Mouse (Mus musculus) kidney, embryonic 16.5 days (tissue): ENCODE measurements around the gene Tigar. TPM values are rescaled to one million over a fixed set of nuclear protein-coding genes. Genes with fewer than 3 reads are reported as not detected.

Experiments
- ATAC-seq: fragments of 200-750 bp; cut with Nextera tagmentation; 2 replicates; pipeline ENCODE4 v1.8.0; 2017; ENCODE audit warnings: moderate TSS enrichment; ENCODE audit not compliant: low FRiP score, low TSS enrichment
- H3K27ac ChIP-seq: fragments of 300-500 bp; sonication (generic); 2 replicates; pipeline ENCODE4 v1.5.1; 2014; ENCODE audit warnings: low read length
- H3K27me3 ChIP-seq: fragments of 300-500 bp; sonication (generic); 2 replicates; pipeline ENCODE4 v1.6.1; 2014; ENCODE audit warnings: low read length, control low read depth, mixed read lengths; ENCODE audit not compliant: insufficient read depth
- H3K36me3 ChIP-seq: fragments of 300-500 bp; sonication (generic); 2 replicates; pipeline ENCODE4 v1.6.1; 2014; ENCODE audit warnings: low read length, control low read depth, mixed read lengths; ENCODE audit not compliant: insufficient read depth
- H3K4me1 ChIP-seq: fragments of 300-500 bp; sonication (generic); 2 replicates; pipeline ENCODE4 v1.6.1; 2014; ENCODE audit warnings: low read length, control low read depth, mixed read lengths; ENCODE audit not compliant: insufficient read depth
- H3K4me2 ChIP-seq: fragments of 300-500 bp; sonication (generic); replicated peaks from 2 replicates; pipeline ENCODE4 v1.6.1; 2014; ENCODE audit warnings: low read depth, low read length
- H3K4me3 ChIP-seq: fragments of 300-500 bp; sonication (generic); 2 replicates; pipeline ENCODE4 v1.5.1; 2014; ENCODE audit warnings: mild to moderate bottlenecking, low read length
- H3K9ac ChIP-seq: fragments of 300-500 bp; sonication (generic); replicated peaks from 2 replicates; pipeline ENCODE4 v1.6.1; 2014; ENCODE audit warnings: low read length
- H3K9me3 ChIP-seq: fragments of 300-500 bp; sonication (generic); 2 replicates; pipeline ENCODE4 v1.6.1; 2016; ENCODE audit warnings: low read length, control low read depth
- WGBS: fragments of 180-500 bp; shearing (Covaris S2); extraction: QIAGEN DNeasy Blood & Tissue Kit; methylation state at CpG from one replicate; pipeline ENCODE4 v1.1.7; 2014; 5-methylcytosine and 5-hydroxymethylcytosine counted together
- polyA plus RNA-seq: library from polyadenylated mRNA; unstranded; fragments of >200 nt; fragmentation: Nextera tagmentation; extraction: Ambion mirVana; gene quantifications from 2 replicates; pipeline ENCODE4 v1.2.1, GENCODE M21; 2015

Tigar gene
- polyA plus RNA-seq, 1 experiment from 2014 or later = 2.7 TPM

DNA sequence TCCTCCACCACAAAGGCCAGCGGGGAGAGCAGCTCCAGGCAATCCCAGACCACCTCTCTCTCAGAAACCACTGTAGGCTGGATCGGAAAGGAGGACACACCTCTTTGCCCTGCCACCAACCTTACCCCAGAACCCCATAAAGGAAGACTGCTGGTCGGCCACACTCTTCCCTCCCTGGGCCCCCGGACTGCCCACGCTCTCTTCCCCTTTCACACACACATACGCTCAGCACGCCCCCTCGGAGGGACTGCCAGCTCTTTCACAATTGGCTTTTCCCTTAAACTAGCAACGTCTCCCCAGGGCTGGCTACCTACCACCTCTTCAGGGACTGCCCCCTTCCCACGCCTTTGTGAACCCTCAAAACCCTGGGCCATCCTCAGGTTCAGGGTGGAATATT, 33.8 kb upstream of the Tigar start:
- Histone ChIP-seq H3K9ac (no peak overlapping the region), H3K4me2 (no peak overlapping the region), H3K9me3 (no peaks in the 10 kb centered on the region), H3K4me1 (no peaks in the 10 kb centered on the region; the same call in 1 of the 2 replicates), H3K27me3 (no peaks in the 10 kb centered on the region), H3K4me3 (no peak overlapping the region), H3K27ac (no peak overlapping the region), H3K36me3 (peaks cover 41% of the 10 kb centered on the region)
- 74% methylated on average over 10 of the region's 10 CpGs for WGBS
- no peak for ATAC-seq

DNA sequence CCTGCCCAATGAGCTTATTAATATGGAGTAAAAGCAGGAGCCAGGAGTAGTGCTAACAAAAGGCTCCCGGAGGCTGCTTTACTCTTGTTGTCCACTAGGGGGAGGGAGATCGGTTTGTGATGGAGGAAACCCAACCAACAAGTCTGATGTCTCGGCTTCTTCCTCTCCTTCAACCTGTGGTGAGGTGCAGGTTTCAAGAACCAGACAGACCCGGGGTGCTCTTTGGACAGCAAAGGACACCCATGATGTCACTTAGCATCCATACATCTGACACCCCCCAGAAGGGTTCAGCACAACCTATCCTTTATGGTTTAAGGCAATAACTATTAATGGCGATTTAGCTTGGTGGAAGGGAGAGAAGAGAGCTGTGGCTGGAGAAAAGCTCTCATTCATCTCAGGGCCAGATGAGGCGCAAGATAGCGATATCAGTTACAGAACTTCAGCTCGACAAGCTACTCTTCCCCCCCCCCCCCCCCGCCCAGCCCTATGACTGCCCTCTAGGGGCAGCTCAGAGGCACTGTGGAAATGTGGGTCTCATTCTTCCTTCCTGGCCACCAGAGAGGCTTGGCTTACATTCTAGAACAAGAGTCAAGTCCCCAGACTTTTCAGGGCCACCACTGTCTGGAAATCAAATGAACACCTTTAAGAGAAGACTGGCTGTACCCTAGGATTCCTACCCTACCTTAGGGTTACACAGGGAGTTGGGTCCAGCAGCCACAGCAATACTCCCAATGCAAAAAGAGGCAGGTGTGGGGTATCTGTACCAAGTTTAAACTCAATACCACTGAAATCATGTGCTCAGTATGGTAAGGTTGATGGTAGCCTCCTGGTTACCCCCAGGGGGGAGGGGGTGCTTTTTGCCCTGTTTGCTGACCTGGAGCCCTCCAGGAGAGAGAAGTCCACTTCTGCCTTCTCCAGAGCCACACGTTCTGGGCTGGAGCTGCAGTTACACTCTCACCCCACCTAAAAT, 33.1 kb upstream of the Tigar start:
- H3K27me3 ChIP-seq = no peaks in the 10 kb centered on the region
- no peaks in the 10 kb centered on the region; the same call in 1 of the 2 replicates for H3K4me1 ChIP-seq
- no peak overlapping the region for H3K4me3 ChIP-seq
- 22% methylated on average over 9 of the region's 10 CpGs for WGBS
- 0 out of 2 replicates have a peak overlapping the region, but pooled peaks have one; percentile 13 for H3K4me2 ChIP-seq
- H3K9ac ChIP-seq = no peak overlapping the region
- no peak overlapping the region for H3K27ac ChIP-seq
- H3K9me3 ChIP-seq = no peaks in the 10 kb centered on the region
- H3K36me3 ChIP-seq = peaks cover 42% of the 10 kb centered on the region
- peak; percentile 55; the same call in 1 of the 2 replicates for ATAC-seq

DNA sequence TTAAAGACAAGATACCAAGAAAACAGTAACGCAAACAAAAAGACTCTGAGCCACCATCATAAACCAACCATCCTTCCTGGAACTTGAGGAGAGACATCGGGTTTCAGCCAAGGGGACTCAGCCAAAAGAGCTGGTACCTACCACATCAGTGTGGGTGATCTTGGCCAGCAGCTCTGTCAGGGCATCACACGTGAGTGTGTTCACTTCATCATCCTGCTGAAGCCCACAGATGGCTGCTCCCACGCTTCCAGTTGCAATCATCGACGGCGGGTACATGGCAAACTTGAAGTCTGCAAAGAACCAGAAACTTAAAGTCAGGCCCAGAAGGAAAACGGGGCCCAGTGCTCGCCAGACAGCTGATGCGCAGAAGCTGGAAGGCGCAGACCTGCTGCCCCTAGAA, 29.6 kb upstream of the Tigar start:
- no peak overlapping the region for H3K27ac ChIP-seq
- no peak for ATAC-seq
- no peaks in the 10 kb centered on the region for H3K4me1 ChIP-seq
- no peak overlapping the region for H3K9ac ChIP-seq
- no peak overlapping the region for H3K4me2 ChIP-seq
- H3K27me3 ChIP-seq = no peaks in the 10 kb centered on the region
- peaks cover 37% of the 10 kb centered on the region for H3K36me3 ChIP-seq
- WGBS = 91% methylated on average over 11 of the region's 11 CpGs
- H3K9me3 ChIP-seq = no peaks in the 10 kb centered on the region
- no peak overlapping the region for H3K4me3 ChIP-seq

DNA sequence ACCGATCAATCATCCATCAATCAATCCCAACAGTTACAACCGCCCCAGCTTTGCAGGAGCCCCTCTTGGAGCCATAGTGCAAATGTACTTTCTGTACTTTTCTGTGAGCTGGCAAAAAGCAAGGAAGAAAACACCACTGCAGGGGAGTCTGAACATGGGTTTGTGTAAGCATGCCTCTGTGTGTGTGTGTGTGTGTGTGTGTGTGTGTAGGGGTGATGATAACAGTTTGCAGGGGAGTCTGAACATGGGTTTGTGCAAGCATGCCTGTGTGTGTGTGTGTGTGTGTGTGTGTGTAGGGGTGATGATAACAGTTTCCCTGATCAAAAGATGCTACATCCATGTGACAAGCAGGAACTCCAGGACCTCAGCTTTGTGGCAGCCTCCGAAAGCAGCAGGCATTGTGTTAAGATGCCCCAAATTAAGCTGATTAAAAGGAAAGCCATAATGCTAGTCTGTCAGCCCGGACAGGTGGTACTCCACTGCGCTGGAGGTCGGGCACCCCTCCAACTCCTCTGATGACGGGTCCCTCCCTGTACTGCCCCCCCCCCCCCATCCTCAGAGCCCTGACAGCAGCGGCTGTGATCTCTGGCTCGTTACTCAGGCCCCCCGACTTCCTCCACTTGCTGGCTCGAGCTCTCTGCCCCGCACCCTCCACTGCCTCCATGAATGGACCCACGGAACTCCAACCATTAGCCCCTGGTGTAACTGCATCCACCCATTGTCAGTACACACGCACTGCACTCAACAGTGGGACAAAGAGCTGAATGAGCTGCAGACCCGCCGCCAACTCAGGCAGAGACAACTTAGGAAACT, 24.3 kb upstream of the Tigar start:
- no peak overlapping the region for H3K4me2 ChIP-seq
- H3K27me3 ChIP-seq = no peaks in the 10 kb centered on the region
- peaks cover 41% of the 10 kb centered on the region for H3K36me3 ChIP-seq
- no peak overlapping the region for H3K4me3 ChIP-seq
- no peak overlapping the region for H3K9ac ChIP-seq
- 0 out of 2 replicates have a peak, but pooled peaks have one; percentile 39 for ATAC-seq
- H3K27ac ChIP-seq = no peak overlapping the region
- no peaks in the 10 kb centered on the region for H3K4me1 ChIP-seq
- H3K9me3 ChIP-seq = no peaks in the 10 kb centered on the region
- 71% methylated on average over 16 of the region's 16 CpGs for WGBS

DNA sequence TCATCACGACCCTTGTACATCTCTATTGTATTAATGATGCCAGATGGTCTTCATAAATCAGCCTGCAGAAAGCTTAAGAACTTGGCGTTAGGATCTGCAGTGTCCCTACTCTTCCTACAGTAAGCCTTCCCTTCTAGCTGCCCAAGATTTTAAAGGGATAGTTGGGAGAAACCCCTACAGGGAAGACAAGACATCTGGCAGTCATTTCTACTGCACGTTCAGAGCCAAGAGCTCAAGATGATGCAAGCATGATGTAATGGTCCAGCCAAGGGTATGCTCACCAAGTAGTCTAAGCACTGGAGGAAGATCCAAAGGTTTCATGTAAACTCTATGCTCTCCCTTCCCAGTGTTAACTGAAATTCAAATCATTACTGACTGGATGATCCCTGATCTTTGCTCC, 23.4 kb upstream of the Tigar start:
- Histone ChIP-seq H3K4me3 (no peak overlapping the region), H3K9me3 (no peaks in the 10 kb centered on the region), H3K4me1 (no peaks in the 10 kb centered on the region), H3K36me3 (peaks cover 38% of the 10 kb centered on the region), H3K9ac (no peak overlapping the region), H3K27me3 (no peaks in the 10 kb centered on the region), H3K4me2 (no peak overlapping the region), H3K27ac (no peak overlapping the region)
- WGBS = 68% methylated on average over 3 of the region's 3 CpGs
- ATAC-seq = no peak

DNA sequence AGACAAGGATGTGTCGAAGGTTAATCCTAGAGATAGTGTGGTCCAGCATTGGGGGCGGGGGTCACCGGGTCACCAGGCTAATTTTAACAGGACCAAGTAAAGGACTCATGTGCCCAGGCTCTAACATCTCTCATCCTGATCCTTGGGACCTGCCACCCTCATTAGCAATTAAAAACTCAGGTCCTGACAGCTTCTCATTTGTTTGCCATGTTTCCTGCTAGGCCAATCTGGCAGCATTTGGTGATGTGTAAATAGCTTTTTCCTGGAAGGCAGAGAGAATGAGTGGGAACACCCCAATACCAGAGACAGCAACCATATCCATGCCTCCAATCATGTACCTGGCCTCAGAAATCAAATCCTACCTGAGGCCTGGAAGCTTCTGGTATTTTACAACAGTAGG, 22.6 kb upstream of the Tigar start:
- peaks cover 45% of the 10 kb centered on the region for H3K36me3 ChIP-seq
- H3K4me1 ChIP-seq = no peaks in the 10 kb centered on the region
- ATAC-seq = no peak
- H3K9me3 ChIP-seq = no peaks in the 10 kb centered on the region
- H3K27me3 ChIP-seq = no peaks in the 10 kb centered on the region
- no peak overlapping the region for H3K4me3 ChIP-seq
- H3K27ac ChIP-seq = no peak overlapping the region
- WGBS = 82% methylated on average over 3 of the region's 3 CpGs
- no peak overlapping the region for H3K4me2 ChIP-seq
- no peak overlapping the region for H3K9ac ChIP-seq

DNA sequence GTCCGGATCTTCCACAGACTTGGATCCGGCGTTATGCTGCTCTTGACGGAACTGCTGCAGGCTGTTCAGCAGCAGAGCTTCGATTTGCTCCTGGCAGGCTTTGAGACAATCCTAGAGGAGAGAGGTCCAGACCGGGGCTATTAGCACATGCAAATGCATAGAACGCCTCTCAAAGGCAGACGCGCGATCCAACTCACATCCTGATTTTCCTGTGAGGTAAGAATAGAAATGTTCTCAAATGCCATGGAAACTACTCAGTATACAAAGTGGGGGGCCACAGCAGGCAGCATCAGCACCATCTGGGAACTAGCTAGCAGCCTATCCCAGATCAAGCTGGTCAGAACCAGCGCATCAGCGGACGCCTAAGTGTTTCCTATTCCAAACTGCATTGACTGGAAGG, 21.0 kb upstream of the Tigar start:
- WGBS = 88% methylated on average over 13 of the region's 13 CpGs
- H3K36me3 ChIP-seq = peaks cover 45% of the 10 kb centered on the region
- no peaks in the 10 kb centered on the region for H3K4me1 ChIP-seq
- no peak overlapping the region for H3K27ac ChIP-seq
- no peaks in the 10 kb centered on the region for H3K9me3 ChIP-seq
- no peaks in the 10 kb centered on the region for H3K27me3 ChIP-seq
- no peak overlapping the region for H3K4me3 ChIP-seq
- no peak for ATAC-seq
- H3K9ac ChIP-seq = no peak overlapping the region
- H3K4me2 ChIP-seq = no peak overlapping the region

DNA sequence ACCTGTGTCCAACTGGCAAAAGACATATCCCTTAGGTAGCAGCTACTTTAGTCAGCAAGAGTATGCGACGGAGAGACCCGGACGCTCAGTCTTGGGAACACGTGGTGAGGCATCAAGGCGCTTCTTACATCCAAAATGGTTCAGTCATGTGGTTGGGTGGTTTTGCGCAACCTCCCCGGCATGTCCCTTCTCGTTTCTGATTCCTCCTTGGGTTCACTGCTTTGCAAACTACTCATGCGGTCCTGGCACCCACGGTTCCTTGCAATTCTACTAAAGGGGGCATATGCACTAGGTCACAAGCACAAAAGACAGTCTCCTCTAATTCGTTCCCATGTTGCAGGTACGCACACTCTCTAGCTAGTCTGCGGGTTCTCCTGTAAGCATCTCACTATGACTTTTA, 20.3 kb upstream of the Tigar start:
- ATAC-seq = no peak
- no peaks in the 10 kb centered on the region for H3K4me1 ChIP-seq

DNA sequence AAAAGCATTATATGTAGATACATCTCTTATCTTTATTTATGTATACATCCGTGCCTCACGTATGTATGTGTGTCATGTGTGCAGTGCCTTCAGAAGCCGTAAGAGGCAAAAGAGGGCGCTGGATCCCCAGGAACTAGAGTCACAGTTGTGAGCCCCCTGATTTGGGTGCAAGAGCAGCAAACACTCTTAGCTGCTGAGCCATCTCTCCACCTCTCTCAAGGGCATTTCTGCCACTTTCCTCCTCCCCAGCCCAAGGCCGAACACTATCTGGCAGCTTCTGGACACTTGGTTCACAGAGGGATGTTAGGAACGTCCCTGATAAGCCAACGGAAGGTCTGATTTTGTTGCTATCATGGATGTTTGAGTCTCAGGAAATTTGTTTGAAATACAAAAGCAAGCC, 14.1 kb upstream of the Tigar start:
- H3K4me1 ChIP-seq = no peaks in the 10 kb centered on the region
- H3K9ac ChIP-seq = no peak overlapping the region
- peaks cover 15% of the 10 kb centered on the region for H3K36me3 ChIP-seq
- H3K27ac ChIP-seq = no peak overlapping the region
- H3K4me2 ChIP-seq = no peak overlapping the region
- ATAC-seq = no peak
- 90% methylated on average over 7 of the region's 7 CpGs for WGBS
- no peak overlapping the region for H3K4me3 ChIP-seq
- no peaks in the 10 kb centered on the region for H3K27me3 ChIP-seq
- no peaks in the 10 kb centered on the region for H3K9me3 ChIP-seq

More for the DNA sequence above, 20.3 kb upstream of the Tigar start:
- H3K9ac ChIP-seq = no peak overlapping the region
- H3K9me3 ChIP-seq = no peaks in the 10 kb centered on the region
- no peak overlapping the region for H3K27ac ChIP-seq
- H3K36me3 ChIP-seq = peaks cover 41% of the 10 kb centered on the region
- WGBS = 93% methylated on average over 14 of the region's 14 CpGs
- H3K4me3 ChIP-seq = no peak overlapping the region
- no peak overlapping the region for H3K4me2 ChIP-seq
- H3K27me3 ChIP-seq = no peaks in the 10 kb centered on the region
